Mouse (Mus musculus) kidney, postnatal 0 days (tissue): ENCODE results near the gene Bms1. TPM values are rescaled to one million over a fixed set of nuclear protein-coding genes. Genes with fewer than 3 reads are reported as not detected.

Experiments
- ATAC-seq: fragments of 200-750 bp; cut with Nextera tagmentation; replicated peaks from 2 replicates; pipeline ENCODE4 v1.8.0; 2017; ENCODE audit warnings: low read depth, moderate number of reproducible peaks, moderate TSS enrichment, moderate library complexity; ENCODE audit not compliant: low FRiP score
- DNase-seq: peaks from one replicate; pipeline ENCODE4 v3.0.0-alpha.2; 2016; ENCODE audit warnings: low spot score
- H3K27ac ChIP-seq: fragments of 300-500 bp; sonication (generic); 2 replicates; pipeline ENCODE4 v1.5.1; 2014; ENCODE audit warnings: mild to moderate bottlenecking
- H3K27me3 ChIP-seq: fragments of 300-500 bp; sonication (generic); 2 replicates; pipeline ENCODE4 v1.6.1; 2014; ENCODE audit warnings: low read length, mixed read lengths; ENCODE audit not compliant: insufficient read depth
- H3K36me3 ChIP-seq: fragments of 300-500 bp; sonication (generic); 2 replicates; pipeline ENCODE4 v1.6.1; 2014; ENCODE audit warnings: low read length, mixed read lengths; ENCODE audit not compliant: insufficient read depth
- H3K4me1 ChIP-seq: fragments of 300-500 bp; sonication (generic); replicated peaks from 2 replicates; pipeline ENCODE4 v1.6.1; 2014; ENCODE audit warnings: antibody characterized with exemption, low read length, mixed read lengths; ENCODE audit not compliant: insufficient read depth
- H3K4me2 ChIP-seq: fragments of 300-500 bp; sonication (generic); 2 replicates; pipeline ENCODE4 v1.6.1; 2014; ENCODE audit warnings: mild to moderate bottlenecking, low read length, moderate library complexity, mixed read lengths
- H3K4me3 ChIP-seq: fragments of 300-500 bp; sonication (generic); replicated peaks from 2 replicates; pipeline ENCODE4 v1.5.1; 2014; ENCODE audit warnings: low read depth, low read length
- H3K9ac ChIP-seq: fragments of 300-500 bp; sonication (generic); 2 replicates; pipeline ENCODE4 v1.6.1; 2014; ENCODE audit warnings: low read depth, low read length
- H3K9me3 ChIP-seq: fragments of 300-500 bp; sonication (generic); replicated peaks from 2 replicates; pipeline ENCODE4 v1.6.1; 2016; ENCODE audit warnings: low read length, inconsistent platforms, mixed read lengths
- CTCF ChIP-seq: IDR thresholded peaks from 2 replicates; pipeline ENCODE4 v1.5.1; 2016; ENCODE audit warnings: antibody characterized with exemption, low read depth, mild to moderate bottlenecking, moderate library complexity
- WGBS: fragments of 180-500 bp; shearing (Covaris S2); extraction: QIAGEN DNeasy Blood & Tissue Kit; methylation state at CpG from one replicate; pipeline ENCODE4 v1.1.7; 2014; 5-methylcytosine and 5-hydroxymethylcytosine counted together
- microRNA-seq: library from miRNA; unstranded; fragments of <30 nt; microRNA quantifications from one replicate; pipeline ENCODE4, GENCODE M21; 2016
- polyA plus RNA-seq: library from polyadenylated mRNA; unstranded; fragments of >200 nt; fragmentation: Nextera tagmentation; extraction: Ambion mirVana; gene quantifications from 2 replicates; pipeline ENCODE4 v1.2.1, GENCODE M21; 2015

The Bms1 gene
- polyA plus RNA-seq, 1 experiment from 2014 or later, result 20.5 TPM

- TF ChIP-seq CTCF, result no peak
- H3K4me2 ChIP-seq, result no peak overlapping the region
- no peak for DNase-seq
- WGBS, result 89% methylated on average over 8 of the region's 8 CpGs
- no peak overlapping the region for H3K4me3 ChIP-seq
- H3K4me1 ChIP-seq, result no peaks in the 10 kb centered on the region
- H3K9me3 ChIP-seq, result no peaks in the 10 kb centered on the region
- H3K27me3 ChIP-seq, result no peaks in the 10 kb centered on the region
- no peak overlapping the region for H3K9ac ChIP-seq
- no peaks in the 10 kb centered on the region for H3K36me3 ChIP-seq
- H3K27ac ChIP-seq, result no peak overlapping the region
- ATAC-seq, result no peak
Observed at GRCm38 (mm10) chr6:118347291-118347690, 72.0 kb downstream of the Bms1 start.

GRCm38 (mm10) chr6:118341861-118342485 is 77.3 kb downstream of the Bms1 start:
- H3K27me3 ChIP-seq, result no peaks in the 10 kb centered on the region
- no peak for ATAC-seq

GRCm38 (mm10) chr6:118337660-118338059 is 81.6 kb downstream of the Bms1 start:
- no peak overlapping the region for H3K4me2 ChIP-seq
- no peak overlapping the region for H3K4me3 ChIP-seq
- 87% methylated on average over 5 of the region's 5 CpGs for WGBS
- DNase-seq (no peak), ATAC-seq (no peak)
- H3K9me3 ChIP-seq, result no peaks in the 10 kb centered on the region
- no peaks in the 10 kb centered on the region for H3K27me3 ChIP-seq
- no peak for TF ChIP-seq CTCF
- no peak overlapping the region for H3K27ac ChIP-seq
- no peaks in the 10 kb centered on the region for H3K4me1 ChIP-seq
- H3K9ac ChIP-seq, result no peak overlapping the region
- no peaks in the 10 kb centered on the region for H3K36me3 ChIP-seq

More at GRCm38 (mm10) chr6:118341861-118342485, 77.3 kb downstream of the Bms1 start:
- DNase-seq, result no peak
- Histone ChIP-seq H3K27ac (no peak overlapping the region), H3K4me2 (no peak overlapping the region), H3K9me3 (no peaks in the 10 kb centered on the region), H3K4me3 (no peak overlapping the region), H3K4me1 (no peaks in the 10 kb centered on the region), H3K9ac (no peak overlapping the region), H3K36me3 (no peaks in the 10 kb centered on the region)
- 88% methylated on average over 11 of the region's 11 CpGs for WGBS
- no peak for TF ChIP-seq CTCF

- H3K9me3 ChIP-seq, result no peaks in the 10 kb centered on the region
- H3K4me2 ChIP-seq, result no peak overlapping the region
- TF ChIP-seq CTCF, result no peak
- no peaks in the 10 kb centered on the region for H3K27me3 ChIP-seq
- H3K4me3 ChIP-seq, result no peak overlapping the region
- no peaks in the 10 kb centered on the region for H3K4me1 ChIP-seq
- H3K36me3 ChIP-seq, result no peaks in the 10 kb centered on the region
- no peak overlapping the region for H3K27ac ChIP-seq
- ATAC-seq (no peak), DNase-seq (no peak)
- 59% methylated on average over 14 of the region's 14 CpGs for WGBS
- no peak overlapping the region for H3K9ac ChIP-seq
Observed at GRCm38 (mm10) chr6:118336541-118337480, 82.5 kb downstream of the Bms1 start.

- Histone ChIP-seq H3K27me3 (no peaks in the 10 kb centered on the region), H3K4me3 (no peak overlapping the region), H3K4me1 (no peaks in the 10 kb centered on the region), H3K9me3 (no peaks in the 10 kb centered on the region), H3K36me3 (no peaks in the 10 kb centered on the region), H3K27ac (no peak overlapping the region), H3K4me2 (no peak overlapping the region), H3K9ac (no peak overlapping the region)
- WGBS, result 64% methylated on average over 5 of the region's 5 CpGs
- ATAC-seq (no peak), DNase-seq (no peak)
- TF ChIP-seq CTCF, result no peak
Observed at GRCm38 (mm10) chr6:118335934-118336450, 83.3 kb downstream of the Bms1 start.

GRCm38 (mm10) chr6:118333861-118334260 is 85.4 kb downstream of the Bms1 start:
- H3K4me2 ChIP-seq, result no peak overlapping the region
- no peak for ATAC-seq
- H3K27ac ChIP-seq, result no peak overlapping the region
- no peaks in the 10 kb centered on the region for H3K27me3 ChIP-seq
- no peak overlapping the region for H3K9ac ChIP-seq
- no peak for DNase-seq
- no peak overlapping the region for H3K4me3 ChIP-seq
- no peaks in the 10 kb centered on the region for H3K9me3 ChIP-seq
- no peaks in the 10 kb centered on the region for H3K36me3 ChIP-seq
- no peak for TF ChIP-seq CTCF
- no peaks in the 10 kb centered on the region for H3K4me1 ChIP-seq
- WGBS, result 77% methylated on average over 9 of the region's 9 CpGs

Small RNA genes lying within 50 kb of the gene (microRNA-seq; reads per million reads assigned to microRNA genes)
- not detected for gene Gm25953

Other genes with a start within 250 kb of the Bms1 start
- 10.1 and 11.1 TPM in 2 replicates for gene Ret, start 221.8 kb downstream of the Bms1 start, polyA plus RNA-seq
- 4.1 and 5.1 TPM in 2 replicates for gene Zfp248, start 36.1 kb upstream of the Bms1 start, polyA plus RNA-seq
- 3.0 and 3.4 TPM in 2 replicates for gene Zfp9, start 59.8 kb upstream of the Bms1 start, polyA plus RNA-seq
- gene Ankrd26, start 142.8 kb upstream of the Bms1 start, polyA plus RNA-seq, result 11.1 and 13.1 TPM in 2 replicates